ENCODE assay signal across 8 mouse cellular contexts in the genomic region with DNA sequence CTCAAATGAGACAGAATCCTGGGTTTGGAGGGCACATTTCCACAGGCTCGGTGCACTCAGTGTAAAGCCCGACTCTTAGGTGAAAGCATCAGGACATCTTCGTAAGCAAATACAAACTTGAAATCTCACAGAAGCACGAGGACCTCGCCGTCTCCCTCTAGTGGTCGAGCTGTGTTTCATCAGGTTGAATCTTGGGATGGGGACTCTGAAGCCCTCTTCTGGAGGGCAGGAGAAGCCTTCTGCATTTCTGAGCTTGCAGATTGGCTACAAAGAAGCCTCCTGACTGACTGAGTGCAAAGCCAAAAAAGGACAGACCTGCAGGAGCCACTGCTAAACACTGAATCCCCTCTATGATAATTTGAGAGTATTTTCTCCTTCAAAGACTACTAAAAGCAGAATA. TPM values are rescaled to one million over a fixed set of nuclear protein-coding genes. Genes with fewer than 3 reads are reported as not detected.
A peak's percentile ranks its signal among the peaks of the same experiment; 100 is the strongest.
DNase-seq lines count a peak whose midpoint lies in the region; ATAC-seq and TF ChIP-seq lines count a peak whose summit lies in the region.

No protein-coding gene starts in this region.

- POLR2A ChIA-PET in Patski (lab: Charles Lee): interaction anchor here (1.7 kb wide), 1 partner anchor 11 kb away, joined by 4 read pairs; no protein-coding TSS in a partner anchor

- H3K27ac ChIP-seq in liver, postnatal 0 days (ENCODE audit: low read depth): no peak overlapping the region

- no peak overlapping the region for H3K4me3 ChIP-seq in liver, postnatal 0 days (ENCODE audit: low read depth, low read length)

- TF ChIP-seq CTCF in Patski (IDR thresholded peaks at IDR 0.05): peak; percentile 98
- peak; percentile 91 for TF ChIP-seq CTCF in liver, postnatal 0 days (IDR thresholded peaks at IDR 0.05; ENCODE audit: low read depth)

- no peak overlapping the region for H3K4me2 ChIP-seq in liver, postnatal 0 days (ENCODE audit: low read depth, low read length)

- in situ Hi-C loops in Patski (cut with MboI; ENCODE audit: low pct_unique_long_range_greater_than_20kb): loop anchor here (5.0 kb wide), 1 partner anchor 68 kb away; no protein-coding TSS in a partner anchor

- H3K36me3 ChIP-seq in liver, postnatal 0 days (replicated peaks; ENCODE audit: insufficient read depth, low read length): no peaks in the 10 kb centered on the region

- no peaks in the 10 kb centered on the region for H3K27me3 ChIP-seq in Patski
- H3K27me3 ChIP-seq in liver, postnatal 0 days (ENCODE audit: insufficient read depth, low read length): no peaks in the 10 kb centered on the region

- 1% methylated on average over 7 of the region's 7 CpGs for WGBS in liver, postnatal 0 days (ENCODE audit: insufficient replicate concordance)

- H3K4me1 ChIP-seq in liver, postnatal 0 days (ENCODE audit: insufficient read depth): no peaks in the 10 kb centered on the region

- TF ChIP-seq EP300 in liver, postnatal 0 days (IDR thresholded peaks at IDR 0.05; ENCODE audit: low read depth): no peak

- CTCF ChIA-PET in Patski (lab: Charles Lee): interaction anchor here (0.7 to 2.2 kb wide), 23 partner anchors 8 to 334 kb away, joined by 3 to 13 read pairs (median 3); no protein-coding TSS in a partner anchor

- no peaks in the 10 kb centered on the region for H3K9me3 ChIP-seq in liver, postnatal 0 days (ENCODE audit: low read length)

- no peak overlapping the region for H3K9ac ChIP-seq in liver, postnatal 0 days (replicated peaks)

- DNase-seq in B cell, adult 2 months: peak; percentile 84 to 86
- no peak for DNase-seq in Patski (ENCODE audit: low read depth, low spot score)
- DNase-seq in cerebellum, adult 9-11 months: peak; percentile 60
- peak; percentile 32 to 40 for DNase-seq in frontal cortex, postnatal 25 days (ENCODE audit: low spot score in 2 of 2)
- DNase-seq in kidney, postnatal 25 days: peak; percentile 65 to 76
- DNase-seq in liver, postnatal 0 days: peak; percentile 71
- DNase-seq in retina, postnatal 1 day: peak; percentile 88
- DNase-seq in thymus, postnatal 4 days: peak; percentile 86

- ATAC-seq in Patski: peak; percentile 31
- ATAC-seq in liver, postnatal 0 days: no peak

RNA-seq across cellular contexts. Expression of gene Tmem252, which starts 39.2 kb away (rescaled TPM):
- 7.2 TPM for polyA plus RNA-seq in Patski (2021)
- 0.06 and 0.07 TPM in 2 replicates for polyA plus RNA-seq in liver, postnatal 0 days (2015; fragmentation: Nextera tagmentation; extraction: Ambion mirVana)
